Mouse (Mus musculus): ENCODE results near the gene Pgam2. TPM values are rescaled to one million over a fixed set of nuclear protein-coding genes. Genes with fewer than 3 reads are reported as not detected.

Pgam2 gene
- total RNA-seq, 1 experiment, result 4.1 TPM

- in situ Hi-C loops (cut with MboI; ENCODE audit: low sequenced_read_pairs in 2 of 2, unreplicated experiment in 2 of 2), result no loop called here
- no peak overlapping the region for H3K4me3 ChIP-seq (ENCODE audit: insufficient read depth in 1 of 2, low read depth in 1 of 2, low read length in 2 of 2, poor library complexity in 1 of 2, severe bottlenecking in 1 of 2)
- H3K36me3 ChIP-seq (ENCODE audit: control insufficient read depth, insufficient read depth, low read length, poor library complexity, severe bottlenecking), result no peaks in the 10 kb centered on the region
- no peak for DNase-seq (ENCODE audit: low read depth, low spot score)
- H3K4me1 ChIP-seq (ENCODE audit: control insufficient read depth in 2 of 2, insufficient read depth in 2 of 2, low read length in 2 of 2, poor library complexity in 1 of 2), result peaks cover 0 to 2% of the 10 kb centered on the region in 2 experiments; a peak in 1 of 4 replicates
- H3K9ac ChIP-seq (ENCODE audit: insufficient read depth, low read depth, low read length, poor library complexity, severe bottlenecking), result no peak overlapping the region
- TF ChIP-seq ZNF384 (IDR thresholded peaks at IDR 0.05; ENCODE audit: low read depth, low read length), result no peak
- TF ChIP-seq MAFK (IDR thresholded peaks at IDR 0.05; ENCODE audit: insufficient read depth, low read depth, low read length), result no peak
- TF ChIP-seq CHD2 (IDR thresholded peaks at IDR 0.05; ENCODE audit: low read depth, low read length), result no peak
- TF ChIP-seq HCFC1 (IDR thresholded peaks at IDR 0.05; ENCODE audit: borderline replicate concordance, insufficient read depth, low read length), result no peak
- no peak for TF ChIP-seq ZC3H11A (IDR thresholded peaks at IDR 0.05; ENCODE audit: borderline replicate concordance, low read depth, low read length)
- no peak overlapping the region for H3K27ac ChIP-seq (ENCODE audit: insufficient read depth, low read depth, low read length, poor library complexity, severe bottlenecking)
- H3K9me3 ChIP-seq (ENCODE audit: control insufficient read depth, insufficient read depth, low read depth, low read length), result peaks cover 4% of the 10 kb centered on the region
Observed at GRCm38 (mm10) chr11:5841751-5842150, 38.2 kb upstream of the Pgam2 start.

DNA sequence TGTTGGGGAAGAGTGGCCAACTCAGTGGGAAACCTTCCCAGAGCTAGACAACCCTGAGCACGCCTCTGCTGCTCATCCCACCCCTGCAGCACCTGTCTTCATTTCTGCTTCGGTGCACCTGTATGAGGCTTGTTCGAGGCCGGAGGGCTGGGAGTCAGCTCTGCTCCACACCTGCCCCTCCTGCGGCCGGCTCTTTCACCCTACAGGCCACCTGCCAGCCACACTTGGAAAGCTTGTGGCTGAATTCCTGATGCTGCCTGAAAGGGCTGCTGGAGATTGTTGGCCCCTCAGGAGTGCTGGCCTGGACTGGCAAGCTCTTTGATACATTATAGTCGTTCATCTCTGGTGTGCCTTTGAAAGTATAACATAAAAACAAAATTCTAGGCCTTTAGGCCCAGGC lies 36.8 kb upstream of the Pgam2 start:
- no peak overlapping the region for H3K27ac ChIP-seq (ENCODE audit: insufficient read depth, low read depth, low read length, poor library complexity, severe bottlenecking)
- TF ChIP-seq CHD2 (IDR thresholded peaks at IDR 0.05; ENCODE audit: low read depth, low read length) (no peak), MAFK (IDR thresholded peaks at IDR 0.05; ENCODE audit: insufficient read depth, low read depth, low read length) (no peak), HCFC1 (IDR thresholded peaks at IDR 0.05; ENCODE audit: borderline replicate concordance, insufficient read depth, low read length) (no peak), ZNF384 (IDR thresholded peaks at IDR 0.05; ENCODE audit: low read depth, low read length) (no peak), ZC3H11A (IDR thresholded peaks at IDR 0.05; ENCODE audit: borderline replicate concordance, low read depth, low read length) (no peak)

GRCm38 (mm10) chr11:5837251-5838246 lies 34.0 kb upstream of the Pgam2 start, which contains the start of gene Polm:
TSS of gene Polm (minus strand) at chr11:5838016.
- H3K9ac ChIP-seq (ENCODE audit: insufficient read depth, low read depth, low read length, poor library complexity, severe bottlenecking), result peak within 1 kb of the TSS; percentile 91
- peak within 1 kb of the TSS; percentile 41 for H3K27ac ChIP-seq (ENCODE audit: insufficient read depth, low read depth, low read length, poor library complexity, severe bottlenecking)
- TF ChIP-seq ZC3H11A (IDR thresholded peaks at IDR 0.05; ENCODE audit: borderline replicate concordance, low read depth, low read length), result peak; percentile 5; the same call in 1 of the 2 replicates
- no peak; the same call in 1 of the 2 replicates for TF ChIP-seq HCFC1 (IDR thresholded peaks at IDR 0.05; ENCODE audit: borderline replicate concordance, insufficient read depth, low read length)
- no peak for TF ChIP-seq ZNF384 (IDR thresholded peaks at IDR 0.05; ENCODE audit: low read depth, low read length)
- TF ChIP-seq MAFK (IDR thresholded peaks at IDR 0.05; ENCODE audit: insufficient read depth, low read depth, low read length), result no peak
- no peak for TF ChIP-seq CHD2 (IDR thresholded peaks at IDR 0.05; ENCODE audit: low read depth, low read length)
- in situ Hi-C loops (cut with MboI; ENCODE audit: low sequenced_read_pairs in 2 of 2, unreplicated experiment in 2 of 2), result no loop called here
- peak within 1 kb of the TSS; percentile 80 to 82 for H3K4me3 ChIP-seq (ENCODE audit: insufficient read depth in 1 of 2, low read depth in 1 of 2, low read length in 2 of 2, poor library complexity in 1 of 2, severe bottlenecking in 1 of 2)
- H3K36me3 ChIP-seq (ENCODE audit: control insufficient read depth, insufficient read depth, low read length, poor library complexity, severe bottlenecking), result peaks cover 15% of the 10 kb centered on the region
- DNase-seq (ENCODE audit: low read depth, low spot score), result peak; percentile 97
- peaks cover 4% of the 10 kb centered on the region for H3K9me3 ChIP-seq (ENCODE audit: control insufficient read depth, insufficient read depth, low read depth, low read length)
- peaks cover 0 to 8% of the 10 kb centered on the region in 2 experiments; a peak in 1 of 4 replicates for H3K4me1 ChIP-seq (ENCODE audit: control insufficient read depth in 2 of 2, insufficient read depth in 2 of 2, low read length in 2 of 2, poor library complexity in 1 of 2)

More for the DNA sequence above, 36.8 kb upstream of the Pgam2 start:
- H3K4me1 ChIP-seq (ENCODE audit: control insufficient read depth in 2 of 2, insufficient read depth in 2 of 2, low read length in 2 of 2, poor library complexity in 1 of 2), result peaks cover 0 to 8% of the 10 kb centered on the region in 2 experiments; a peak in 1 of 4 replicates
- in situ Hi-C loops (cut with MboI; ENCODE audit: low sequenced_read_pairs in 2 of 2, unreplicated experiment in 2 of 2), result no loop called here
- DNase-seq (ENCODE audit: low read depth, low spot score), result no peak
- no peak overlapping the region for H3K9ac ChIP-seq (ENCODE audit: insufficient read depth, low read depth, low read length, poor library complexity, severe bottlenecking)
- peaks cover under 1% of the 10 kb centered on the region; the same call in 1 of the 2 replicates for H3K36me3 ChIP-seq (ENCODE audit: control insufficient read depth, insufficient read depth, low read length, poor library complexity, severe bottlenecking)
- peaks cover 4% of the 10 kb centered on the region for H3K9me3 ChIP-seq (ENCODE audit: control insufficient read depth, insufficient read depth, low read depth, low read length)
- no peak overlapping the region for H3K4me3 ChIP-seq (ENCODE audit: insufficient read depth in 1 of 2, low read depth in 1 of 2, low read length in 2 of 2, poor library complexity in 1 of 2, severe bottlenecking in 1 of 2)

- Histone ChIP-seq H3K4me3 (ENCODE audit: insufficient read depth in 1 of 2, low read depth in 1 of 2, low read length in 2 of 2, poor library complexity in 1 of 2, severe bottlenecking in 1 of 2) (no peak overlapping the region), H3K4me1 (ENCODE audit: control insufficient read depth in 2 of 2, insufficient read depth in 2 of 2, low read length in 2 of 2, poor library complexity in 1 of 2) (peaks cover 0 to 8% of the 10 kb centered on the region in 2 experiments; a peak in 1 of 4 replicates), H3K9me3 (ENCODE audit: control insufficient read depth, insufficient read depth, low read depth, low read length) (no peaks in the 10 kb centered on the region; the same call in 1 of the 2 replicates), H3K27ac (ENCODE audit: insufficient read depth, low read depth, low read length, poor library complexity, severe bottlenecking) (no peak overlapping the region), H3K36me3 (ENCODE audit: control insufficient read depth, insufficient read depth, low read length, poor library complexity, severe bottlenecking) (peaks cover 24% of the 10 kb centered on the region), H3K9ac (ENCODE audit: insufficient read depth, low read depth, low read length, poor library complexity, severe bottlenecking) (no peak overlapping the region)
- TF ChIP-seq CHD2 (IDR thresholded peaks at IDR 0.05; ENCODE audit: low read depth, low read length) (no peak), HCFC1 (IDR thresholded peaks at IDR 0.05; ENCODE audit: borderline replicate concordance, insufficient read depth, low read length) (no peak)
- in situ Hi-C loops (cut with MboI; ENCODE audit: low sequenced_read_pairs in 2 of 2, unreplicated experiment in 2 of 2), result no loop called here
- DNase-seq (ENCODE audit: low read depth, low spot score), result no peak
Observed at GRCm38 (mm10) chr11:5836126-5836525, 32.6 kb upstream of the Pgam2 start.
